Mouse (Mus musculus): Measurements from ENCODE around the gene Ccdc33. TPM values are rescaled to one million over a fixed set of nuclear protein-coding genes. Genes with fewer than 3 reads are reported as not detected.

Ccdc33 gene
- polyA plus RNA-seq, 1 experiment from 2014 or later = not detected

DNA sequence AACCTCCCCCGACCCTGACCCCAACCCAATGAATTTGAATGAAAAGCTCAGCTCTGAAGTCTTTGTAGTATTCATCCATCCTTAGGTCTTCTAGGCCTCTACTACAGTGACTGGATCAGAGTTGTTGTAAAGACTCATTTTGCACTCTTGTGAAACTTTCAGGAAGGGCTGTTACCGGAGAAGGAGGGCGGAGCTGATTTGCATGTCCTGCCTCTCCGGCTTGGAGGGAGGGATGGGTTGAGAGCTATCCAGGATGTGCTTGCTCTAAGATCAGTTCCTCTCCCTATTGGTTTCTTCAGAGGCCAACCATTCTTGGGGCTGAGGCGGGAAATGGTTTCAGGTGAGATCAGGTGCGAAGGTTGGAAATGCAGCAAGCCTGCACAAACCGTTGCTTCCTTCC is 107.6 kb downstream of the Ccdc33 start:
- H3K4me3 ChIP-seq = no peak overlapping the region
- no peaks in the 10 kb centered on the region for H3K27me3 ChIP-seq (replicated peaks)
- no peaks in the 10 kb centered on the region for H3K36me3 ChIP-seq
- no peaks in the 10 kb centered on the region for H3K9me3 ChIP-seq (replicated peaks)
- H3K9ac ChIP-seq = no peak overlapping the region
- no peak overlapping the region for H3K27ac ChIP-seq (ENCODE audit: poor library complexity, severe bottlenecking)
- no peak overlapping the region for H3K4me2 ChIP-seq
- WGBS = 45% methylated on average over 7 of the region's 7 CpGs
- ATAC-seq (ENCODE audit: insufficient number of reproducible peaks, low FRiP score) = no peak
- peaks cover 18% of the 10 kb centered on the region for H3K4me1 ChIP-seq (replicated peaks)

DNA sequence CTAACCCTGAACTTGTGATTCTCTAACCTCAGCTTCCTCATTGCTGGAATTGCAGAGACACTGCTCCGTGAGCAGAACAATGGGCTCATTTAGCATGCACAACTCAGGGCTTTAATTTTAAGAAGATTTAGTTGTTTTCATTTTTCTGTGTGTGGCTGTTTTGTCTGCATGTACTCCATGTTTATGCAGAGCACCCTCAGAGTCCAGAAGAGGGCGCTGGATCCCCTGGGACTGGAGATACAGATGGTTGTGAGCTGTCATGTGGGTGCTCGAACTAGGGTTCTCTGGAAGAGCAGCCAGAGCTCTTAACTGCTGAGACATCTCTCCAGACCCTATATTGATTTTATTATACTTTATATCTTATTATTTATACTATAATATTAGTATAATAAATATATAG is 109.0 kb downstream of the Ccdc33 start:
- ATAC-seq (ENCODE audit: insufficient number of reproducible peaks, low FRiP score) = no peak
- Histone ChIP-seq H3K4me3 (no peak overlapping the region), H3K9me3 (replicated peaks) (no peaks in the 10 kb centered on the region), H3K4me2 (no peak overlapping the region), H3K36me3 (no peaks in the 10 kb centered on the region), H3K4me1 (replicated peaks) (peaks cover 18% of the 10 kb centered on the region), H3K9ac (no peak overlapping the region), H3K27me3 (replicated peaks) (no peaks in the 10 kb centered on the region), H3K27ac (ENCODE audit: poor library complexity, severe bottlenecking) (no peak overlapping the region; the same call in 1 of the 2 replicates)
- WGBS = 50% methylated on average over 3 of the region's 3 CpGs

DNA sequence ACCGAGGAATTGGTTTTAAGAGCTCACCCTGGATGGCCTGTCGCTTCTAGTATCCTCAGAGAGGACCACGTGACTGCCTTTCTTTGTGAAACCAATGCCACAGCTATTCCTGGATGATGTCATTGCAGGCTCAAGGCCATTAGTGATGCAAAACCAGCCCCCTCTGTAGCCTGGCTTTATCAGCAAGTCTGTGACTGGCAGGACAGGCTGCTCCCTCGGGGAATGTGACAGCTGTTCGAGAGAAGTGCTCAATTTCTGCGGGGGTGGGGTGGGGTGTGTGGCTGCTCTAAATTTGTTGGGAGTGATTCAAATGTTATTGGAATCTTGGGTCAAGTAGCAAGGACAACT is 109.6 kb downstream of the Ccdc33 start:
- ATAC-seq (ENCODE audit: insufficient number of reproducible peaks, low FRiP score) = peak; percentile 79
- H3K27ac ChIP-seq (ENCODE audit: poor library complexity, severe bottlenecking) = peak overlapping the region; percentile 61
- H3K4me3 ChIP-seq = no peak overlapping the region
- peaks cover 18% of the 10 kb centered on the region for H3K4me1 ChIP-seq (replicated peaks)
- 2% methylated on average over 6 of the region's 6 CpGs for WGBS
- H3K27me3 ChIP-seq (replicated peaks) = peaks cover 3% of the 10 kb centered on the region; the same call in 1 of the 2 replicates
- peak overlapping the region; percentile 19; the same call in 1 of the 2 replicates for H3K9ac ChIP-seq
- no peaks in the 10 kb centered on the region for H3K36me3 ChIP-seq
- H3K9me3 ChIP-seq (replicated peaks) = no peaks in the 10 kb centered on the region
- H3K4me2 ChIP-seq = peak overlapping the region; percentile 49

DNA sequence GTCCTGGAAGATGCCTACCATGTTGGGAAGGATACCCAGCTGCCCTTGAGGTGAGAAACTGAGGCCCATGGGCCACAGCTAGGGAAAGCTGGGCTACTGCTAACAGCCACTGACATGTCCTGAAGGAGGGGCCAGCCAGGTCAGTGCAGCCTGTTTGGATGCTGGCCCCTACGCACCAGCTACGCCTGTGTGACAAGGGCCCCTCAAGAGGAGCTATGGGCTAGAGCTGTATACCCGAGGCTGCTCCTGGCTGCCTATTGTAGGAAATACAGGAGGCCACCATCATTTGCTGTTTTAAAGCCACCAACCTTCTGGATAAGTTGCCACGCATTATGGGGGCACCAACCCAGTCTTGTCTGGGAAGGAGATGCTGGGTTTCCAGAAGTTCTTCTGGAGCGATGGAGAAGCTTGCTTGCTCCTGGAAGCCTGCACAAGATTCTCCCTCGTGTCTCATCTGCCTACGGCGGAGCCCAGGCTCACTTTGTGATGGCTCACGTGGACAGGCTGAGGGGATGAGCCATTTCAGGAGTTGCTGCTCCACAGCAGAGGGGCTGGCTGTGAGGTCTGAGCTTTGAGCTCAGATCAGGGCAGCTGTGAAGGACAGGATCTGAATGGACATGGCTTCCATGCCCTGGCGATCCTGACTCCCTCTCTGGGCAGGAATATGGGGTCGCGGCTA is 110.1 kb downstream of the Ccdc33 start:
- Histone ChIP-seq H3K27me3 (replicated peaks) (peaks cover 3% of the 10 kb centered on the region; the same call in 1 of the 2 replicates), H3K9me3 (replicated peaks) (no peaks in the 10 kb centered on the region), H3K36me3 (no peaks in the 10 kb centered on the region), H3K27ac (ENCODE audit: poor library complexity, severe bottlenecking) (peak overlapping the region; percentile 61), H3K4me3 (no peak overlapping the region), H3K9ac (peak overlapping the region; percentile 19; the same call in 1 of the 2 replicates), H3K4me1 (replicated peaks) (peaks cover 18% of the 10 kb centered on the region), H3K4me2 (peak overlapping the region; percentile 49)
- WGBS = 50% methylated on average over 12 of the region's 12 CpGs
- 0 out of 2 replicates have a peak, but pooled peaks have one; percentile 30 for ATAC-seq (ENCODE audit: insufficient number of reproducible peaks, low FRiP score)

DNA sequence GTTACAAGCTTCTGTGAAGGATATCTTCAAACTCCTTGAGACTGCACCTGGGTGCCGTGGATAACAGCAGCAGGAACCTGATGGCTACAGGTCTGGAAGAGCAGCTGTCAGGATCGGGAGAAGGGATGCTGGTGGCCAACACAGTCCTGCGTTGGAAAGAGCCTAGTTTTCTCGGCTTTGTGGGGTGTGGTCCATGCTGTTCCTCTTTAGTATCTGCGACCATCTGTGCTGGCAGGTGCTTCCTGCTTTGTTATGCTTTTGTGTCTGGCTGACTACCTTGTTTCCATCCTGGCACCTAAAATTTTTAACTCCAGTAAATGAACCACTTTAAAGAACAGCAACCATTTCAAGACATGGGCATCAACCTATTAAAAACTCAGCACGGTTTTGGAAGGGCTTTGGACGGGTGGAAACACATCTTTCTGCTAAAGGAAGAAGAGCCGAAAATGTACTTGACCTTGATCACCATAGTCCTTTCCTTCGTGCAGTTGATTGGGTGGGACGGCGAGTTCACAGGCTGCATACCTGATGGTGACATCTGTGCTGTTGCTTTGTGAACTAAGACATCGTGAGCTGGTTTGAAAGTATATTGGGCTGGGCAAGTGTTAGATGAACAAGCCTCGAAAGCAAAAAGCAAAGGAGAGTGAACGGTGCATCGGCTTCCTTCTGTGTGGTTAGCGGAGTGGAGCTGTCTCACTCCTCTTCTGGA is 112.7 kb downstream of the Ccdc33 start, which contains the start of gene Cyp11a1:
TSS of gene Cyp11a1 (plus strand) at position 659 of the 709 bp plus-strand sequence.
- Histone ChIP-seq H3K9me3 (replicated peaks) (no peaks in the 10 kb centered on the region), H3K27me3 (replicated peaks) (peaks cover 13% of the 10 kb centered on the region; the same call in 1 of the 2 replicates), H3K4me1 (replicated peaks) (peaks cover 13% of the 10 kb centered on the region), H3K4me3 (no peak within 1 kb of the TSS), H3K4me2 (no peak within 1 kb of the TSS), H3K9ac (no peak within 1 kb of the TSS), H3K36me3 (no peaks in the 10 kb centered on the region), H3K27ac (ENCODE audit: poor library complexity, severe bottlenecking) (no peak within 1 kb of the TSS)
- 83% methylated on average over 16 of the region's 16 CpGs for whole genome bisulfite sequencing
- ATAC-seq (ENCODE audit: insufficient number of reproducible peaks, low FRiP score) = no peak

DNA sequence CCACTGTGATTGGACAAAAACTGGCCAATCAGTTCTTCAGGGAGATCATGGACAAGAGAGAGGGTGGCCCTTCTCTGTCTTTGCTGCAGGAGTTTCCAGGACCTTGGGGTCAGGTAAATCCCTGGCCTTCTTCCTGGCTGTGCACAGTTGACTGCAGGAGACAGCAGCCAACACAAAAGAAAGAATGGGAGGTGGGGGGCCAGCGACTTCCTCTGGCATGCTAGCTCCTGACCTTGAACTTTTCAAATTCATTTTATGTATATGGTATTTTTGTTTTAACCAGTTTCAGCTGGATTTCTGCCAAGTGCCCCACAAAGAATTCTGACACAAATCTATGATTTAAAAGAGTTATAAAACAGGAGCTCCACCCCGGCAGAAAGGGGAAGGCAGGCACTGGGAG is 115.4 kb downstream of the Ccdc33 start:
- Histone ChIP-seq H3K4me3 (no peak overlapping the region), H3K27me3 (replicated peaks) (peaks cover 35% of the 10 kb centered on the region), H3K4me1 (replicated peaks) (peaks cover 2% of the 10 kb centered on the region; the same call in 1 of the 2 replicates), H3K9ac (no peak overlapping the region), H3K9me3 (replicated peaks) (no peaks in the 10 kb centered on the region), H3K36me3 (no peaks in the 10 kb centered on the region), H3K27ac (ENCODE audit: poor library complexity, severe bottlenecking) (no peak overlapping the region), H3K4me2 (no peak overlapping the region)
- ATAC-seq (ENCODE audit: insufficient number of reproducible peaks, low FRiP score) = no peak
- 32% methylated on average over 2 of the region's 2 CpGs for WGBS

DNA sequence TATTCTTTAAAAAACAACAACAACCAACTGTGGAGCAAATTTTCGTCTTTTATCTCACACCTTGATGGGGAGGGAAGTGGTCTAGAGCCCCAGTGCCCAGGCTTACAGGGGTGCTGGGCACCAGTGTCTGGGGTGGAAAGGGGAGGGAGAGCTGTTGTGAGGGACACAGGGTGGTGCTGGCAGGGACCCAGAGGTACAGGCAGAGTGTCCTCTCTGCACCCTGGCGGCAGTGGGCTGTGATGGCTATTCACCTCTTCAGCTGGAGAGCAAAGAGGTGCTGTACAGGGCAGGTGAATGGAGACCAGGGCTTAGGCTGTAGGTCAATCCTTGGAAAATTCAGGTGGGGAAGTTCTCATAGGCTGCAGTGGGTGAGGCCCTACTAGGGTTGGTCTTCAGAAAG is 118.9 kb downstream of the Ccdc33 start:
- Histone ChIP-seq H3K27ac (ENCODE audit: poor library complexity, severe bottlenecking) (no peak overlapping the region), H3K4me1 (replicated peaks) (peaks cover 8% of the 10 kb centered on the region), H3K9ac (no peak overlapping the region), H3K27me3 (replicated peaks) (peaks cover 59% of the 10 kb centered on the region), H3K4me3 (no peak overlapping the region), H3K9me3 (replicated peaks) (no peaks in the 10 kb centered on the region), H3K36me3 (no peaks in the 10 kb centered on the region), H3K4me2 (no peak overlapping the region)
- ATAC-seq (ENCODE audit: insufficient number of reproducible peaks, low FRiP score) = no peak
- 41% methylated on average over 2 of the region's 2 CpGs for WGBS

DNA sequence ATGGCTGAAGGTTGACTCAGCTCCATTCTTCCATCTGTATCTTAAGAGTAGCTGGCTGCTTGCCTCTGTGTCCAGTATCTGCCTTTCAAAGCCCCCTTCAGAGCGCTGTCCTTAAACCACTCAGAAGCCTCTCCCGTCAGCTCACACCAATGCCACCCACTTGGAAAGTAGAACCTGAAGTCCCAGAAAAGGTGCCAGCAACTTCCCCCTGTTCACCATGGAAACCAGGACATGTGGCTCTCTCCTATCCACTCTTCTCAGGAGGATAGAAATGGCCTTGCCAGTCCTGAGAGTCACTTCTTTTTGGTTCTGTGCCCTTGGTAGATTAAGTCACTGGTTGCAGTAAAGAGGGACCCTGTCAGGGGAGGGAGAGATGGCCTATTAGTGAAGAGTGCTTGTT is 119.9 kb downstream of the Ccdc33 start:
- WGBS = 46% methylated on average over 2 of the region's 2 CpGs
- no peaks in the 10 kb centered on the region for H3K9me3 ChIP-seq (replicated peaks)
- H3K4me1 ChIP-seq (replicated peaks) = peaks cover 8% of the 10 kb centered on the region
- H3K4me3 ChIP-seq = no peak overlapping the region
- no peak overlapping the region for H3K9ac ChIP-seq
- no peak for ATAC-seq (ENCODE audit: insufficient number of reproducible peaks, low FRiP score)
- H3K4me2 ChIP-seq = no peak overlapping the region
- peaks cover 60% of the 10 kb centered on the region for H3K27me3 ChIP-seq (replicated peaks)
- no peak overlapping the region for H3K27ac ChIP-seq (ENCODE audit: poor library complexity, severe bottlenecking)
- no peaks in the 10 kb centered on the region for H3K36me3 ChIP-seq

DNA sequence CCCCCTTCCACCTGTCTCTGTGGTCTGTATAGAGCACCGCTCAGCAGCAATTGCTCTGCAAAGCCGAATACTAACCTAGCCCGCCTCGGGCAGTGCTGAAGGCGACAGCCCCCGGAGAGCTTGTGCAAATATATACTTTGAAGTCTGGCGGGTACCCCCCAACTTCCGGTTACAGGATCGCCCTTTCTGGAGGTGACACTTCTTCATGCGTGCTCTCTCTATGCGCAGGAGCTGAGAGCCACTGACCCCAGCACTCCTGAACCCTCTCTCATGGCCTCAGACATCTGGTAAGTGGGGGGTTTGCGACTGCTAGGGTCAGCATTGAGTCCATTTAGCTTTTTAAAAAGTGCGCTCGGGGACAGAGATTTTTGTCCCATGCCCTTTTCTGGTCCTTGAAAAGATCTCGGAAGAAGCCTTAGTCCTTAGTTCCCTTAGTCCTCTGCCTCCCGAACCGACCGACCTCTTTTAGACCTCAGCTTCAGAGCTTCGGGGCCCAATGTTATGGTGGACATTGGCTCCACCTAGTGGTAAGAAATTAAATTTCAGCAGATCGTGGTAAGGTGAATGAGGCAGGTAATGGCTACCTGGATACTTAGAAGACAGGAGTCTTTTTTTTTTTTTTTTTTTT is 120.5 kb downstream of the Ccdc33 start:
- Histone ChIP-seq H3K4me1 (replicated peaks) (peaks cover 8% of the 10 kb centered on the region), H3K27me3 (replicated peaks) (peaks cover 62% of the 10 kb centered on the region)
- WGBS = 1% methylated on average over 20 of the region's 20 CpGs

DNA sequence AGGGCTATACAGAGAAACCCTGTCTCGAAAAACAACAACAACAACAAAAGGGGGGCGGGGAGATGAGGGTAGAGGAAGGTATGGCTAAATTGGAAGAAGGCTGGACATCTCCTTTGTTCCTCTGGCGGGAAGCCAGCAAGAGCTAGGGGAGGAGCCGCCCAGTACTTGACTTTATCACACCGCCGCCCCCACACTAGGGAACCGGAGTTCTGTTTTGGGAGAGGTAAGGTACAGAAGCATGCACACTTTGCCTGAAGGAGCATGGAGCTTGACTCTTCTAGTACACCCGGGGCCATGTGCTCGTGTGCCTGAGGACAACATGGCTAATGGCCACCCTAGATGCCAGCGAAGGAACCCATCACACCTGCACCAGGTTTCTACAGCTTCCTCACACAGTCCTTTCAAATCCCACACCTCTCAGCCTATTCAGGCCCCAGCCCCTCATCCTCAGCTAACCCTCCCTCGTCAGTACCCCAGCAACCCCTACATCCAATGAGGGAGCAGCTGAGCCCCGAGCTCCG is 121.1 kb downstream of the Ccdc33 start:
- Histone ChIP-seq H3K4me1 (replicated peaks) (peaks cover 8% of the 10 kb centered on the region), H3K9ac (0 out of 2 replicates have a peak overlapping the region, but pooled peaks have one; percentile 33), H3K4me3 (peak overlapping the region; percentile 37), H3K27ac (ENCODE audit: poor library complexity, severe bottlenecking) (no peak overlapping the region), H3K4me2 (peak overlapping the region; percentile 71), H3K27me3 (replicated peaks) (peaks cover 62% of the 10 kb centered on the region), H3K36me3 (no peaks in the 10 kb centered on the region), H3K9me3 (replicated peaks) (no peaks in the 10 kb centered on the region)
- WGBS = 17% methylated on average over 13 of the region's 13 CpGs
- peak; percentile 68; the same call in 1 of the 2 replicates for ATAC-seq (ENCODE audit: insufficient number of reproducible peaks, low FRiP score)

More for the DNA sequence above, 120.5 kb downstream of the Ccdc33 start:
- peak overlapping the region; percentile 37 for H3K4me3 ChIP-seq
- H3K27ac ChIP-seq (ENCODE audit: poor library complexity, severe bottlenecking) = no peak overlapping the region
- H3K4me2 ChIP-seq = peak overlapping the region; percentile 71
- ATAC-seq (ENCODE audit: insufficient number of reproducible peaks, low FRiP score) = no peak; the same call in none of the 2 replicates
- no peaks in the 10 kb centered on the region for H3K36me3 ChIP-seq
- no peaks in the 10 kb centered on the region for H3K9me3 ChIP-seq (replicated peaks)
- 0 out of 2 replicates have a peak overlapping the region, but pooled peaks have one; percentile 33 for H3K9ac ChIP-seq

DNA sequence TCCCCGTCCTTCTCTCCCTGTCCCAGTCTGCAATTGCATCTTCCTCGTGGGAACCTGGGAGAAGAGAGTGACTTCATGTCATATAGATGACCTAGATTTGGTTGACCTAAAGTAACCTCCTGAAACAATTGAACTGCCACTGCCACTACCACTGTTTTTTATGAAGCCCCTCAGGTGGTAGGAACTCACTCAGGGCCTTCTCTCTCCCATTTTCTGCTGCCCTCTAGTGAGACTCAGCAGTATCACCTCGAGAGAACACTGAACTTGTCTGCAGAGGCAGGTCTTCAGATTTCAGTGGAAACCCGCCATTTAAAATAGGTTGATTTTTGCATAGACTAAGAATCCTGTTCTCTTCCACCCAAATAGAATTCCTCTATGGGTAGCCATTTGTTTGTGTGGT is 123.3 kb downstream of the Ccdc33 start:
- no peak for ATAC-seq (ENCODE audit: insufficient number of reproducible peaks, low FRiP score)
- H3K4me1 ChIP-seq (replicated peaks) = peaks cover 8% of the 10 kb centered on the region
- H3K9ac ChIP-seq = no peak overlapping the region
- H3K4me3 ChIP-seq = no peak overlapping the region
- no peaks in the 10 kb centered on the region for H3K9me3 ChIP-seq (replicated peaks)
- H3K4me2 ChIP-seq = no peak overlapping the region
- H3K27ac ChIP-seq (ENCODE audit: poor library complexity, severe bottlenecking) = no peak overlapping the region
- H3K36me3 ChIP-seq = no peaks in the 10 kb centered on the region
- H3K27me3 ChIP-seq (replicated peaks) = peaks cover 48% of the 10 kb centered on the region
- 32% methylated on average over 4 of the region's 4 CpGs for WGBS
